Mouse (Mus musculus) brain, embryonic 14.5 days (tissue): ENCODE measurements at regions not wholly inside any gene's neighbourhood (a gene's known extent, or its start where the extent isn't known, plus 50 kb on each side); places are given as distances from the start of the nearest gene placed in this dataset.
A peak's percentile ranks its signal among the peaks of the same experiment; 100 is the strongest.
"Not testable (repeated sequence)": the region's sequence is repeated elsewhere in the genome, so short reads cannot be mapped to it uniquely, and the experiment has no call there.

Experiments
- DNase-seq: peaks from one replicate; pipeline ENCODE4 v3.0.0-alpha.2; 2011; ENCODE audit warnings: low read depth
- CTCF ChIP-seq: fragments of 200-500 bp; IDR thresholded peaks from 2 replicates; pipeline ENCODE4 v1.5.1; 2012; ENCODE audit warnings: inconsistent platforms, mild to moderate bottlenecking, moderate library complexity, borderline replicate concordance; ENCODE audit not compliant: insufficient read depth, insufficient read length; ENCODE audit errors: extremely low read depth
- POLR2A ChIP-seq: fragments of 200-500 bp; IDR thresholded peaks from 2 replicates; pipeline ENCODE4 v1.6.1; 2012; ENCODE audit warnings: mild to moderate bottlenecking, inconsistent platforms, borderline replicate concordance; ENCODE audit not compliant: poor library complexity, insufficient read depth, insufficient read length, severe bottlenecking; ENCODE audit errors: extremely low read depth

GRCm38 (mm10) chr12:19125541-19125940 is 611.2 kb downstream of the 5730507C01Rik start:
- DNase-seq, result no peak

GRCm38 (mm10) chr12:19175631-19176030 is 661.3 kb downstream of the 5730507C01Rik start:
- no peak for DNase-seq
- TF ChIP-seq CTCF (no peak), POLR2A (no peak)

More at GRCm38 (mm10) chr12:19125541-19125940, 611.2 kb downstream of the 5730507C01Rik start:
- TF ChIP-seq CTCF (no peak), POLR2A (no peak)

- no peak for DNase-seq
Measured at GRCm38 (mm10) chr12:19192396-19192795, 678.1 kb downstream of the 5730507C01Rik start.

GRCm38 (mm10) chr12:19193041-19193440 is 678.7 kb downstream of the 5730507C01Rik start:
- DNase-seq, result not testable (repeated sequence)

More at GRCm38 (mm10) chr12:19192396-19192795, 678.1 kb downstream of the 5730507C01Rik start:
- TF ChIP-seq CTCF (no peak), POLR2A (no peak)

- not testable (repeated sequence) for DNase-seq
Measured at GRCm38 (mm10) chr12:19223996-19224395, 709.7 kb downstream of the 5730507C01Rik start.

- not testable (repeated sequence) for DNase-seq
Measured at GRCm38 (mm10) chr12:19246731-19247130, 707.6 kb upstream of the Gm21863 start.

GRCm38 (mm10) chr12:19288271-19288890 is 665.9 kb upstream of the Gm21863 start:
- peak; percentile 63 for DNase-seq

- not testable (repeated sequence) for DNase-seq
Measured at GRCm38 (mm10) chr12:19289038-19289437, 665.3 kb upstream of the Gm21863 start.

- DNase-seq, result not testable (repeated sequence)
Measured at GRCm38 (mm10) chr12:19292068-19292770, 662.1 kb upstream of the Gm21863 start.
